Mouse (Mus musculus): Measurements from ENCODE around the gene Cdh22. TPM values are rescaled to one million over a fixed set of nuclear protein-coding genes. Genes with fewer than 3 reads are reported as not detected.

Cdh22 gene
- polyA plus RNA-seq, 1 experiment from 2014 or later = 0.90 TPM

- Histone ChIP-seq H3K4me2 (no peak overlapping the region), H3K9me3 (no peaks in the 10 kb centered on the region), H3K36me3 (no peaks in the 10 kb centered on the region), H3K27ac (no peak overlapping the region), H3K4me1 (replicated peaks) (peaks cover 29% of the 10 kb centered on the region), H3K4me3 (replicated peaks) (no peak overlapping the region), H3K27me3 (peaks cover 90% of the 10 kb centered on the region), H3K9ac (replicated peaks) (no peak overlapping the region)
- no peak for ATAC-seq (ENCODE audit: insufficient number of reproducible peaks, insufficient read depth, low FRiP score, low TSS enrichment, low read depth)
- 69% methylated on average over 6 of the region's 6 CpGs for WGBS
Measured at GRCm38 (mm10) chr2:165205486-165205885, 29.2 kb downstream of the Cdh22 start.

GRCm38 (mm10) chr2:165204931-165205330 lies 29.7 kb downstream of the Cdh22 start:
- no peaks in the 10 kb centered on the region for H3K9me3 ChIP-seq
- H3K27ac ChIP-seq = no peak overlapping the region
- 25% methylated on average over 7 of the region's 7 CpGs for WGBS

GRCm38 (mm10) chr2:165201761-165202751 lies 32.6 kb downstream of the Cdh22 start:
- Histone ChIP-seq H3K9ac (replicated peaks) (peak overlapping the region; percentile 52), H3K27me3 (peaks cover 93% of the 10 kb centered on the region), H3K9me3 (no peaks in the 10 kb centered on the region), H3K4me3 (replicated peaks) (peak overlapping the region; percentile 26), H3K36me3 (no peaks in the 10 kb centered on the region), H3K27ac (peak overlapping the region; percentile 73), H3K4me1 (replicated peaks) (peaks cover 32% of the 10 kb centered on the region), H3K4me2 (peak overlapping the region; percentile 59)
- 6% methylated on average over 28 of the region's 28 CpGs for WGBS
- ATAC-seq (ENCODE audit: insufficient number of reproducible peaks, insufficient read depth, low FRiP score, low TSS enrichment, low read depth) = peak; percentile 44; the same call in 1 of the 2 replicates

More at GRCm38 (mm10) chr2:165204931-165205330, 29.7 kb downstream of the Cdh22 start:
- H3K4me1 ChIP-seq (replicated peaks) = peaks cover 32% of the 10 kb centered on the region
- H3K36me3 ChIP-seq = no peaks in the 10 kb centered on the region
- no peak overlapping the region for H3K9ac ChIP-seq (replicated peaks)
- no peak overlapping the region for H3K4me2 ChIP-seq
- H3K27me3 ChIP-seq = peaks cover 90% of the 10 kb centered on the region
- H3K4me3 ChIP-seq (replicated peaks) = no peak overlapping the region
- ATAC-seq (ENCODE audit: insufficient number of reproducible peaks, insufficient read depth, low FRiP score, low TSS enrichment, low read depth) = no peak

GRCm38 (mm10) chr2:165197546-165197945 lies 37.1 kb downstream of the Cdh22 start:
- Histone ChIP-seq H3K9me3 (no peaks in the 10 kb centered on the region), H3K36me3 (no peaks in the 10 kb centered on the region), H3K4me3 (replicated peaks) (no peak overlapping the region), H3K27ac (no peak overlapping the region), H3K27me3 (peaks cover 86% of the 10 kb centered on the region), H3K4me2 (no peak overlapping the region), H3K9ac (replicated peaks) (no peak overlapping the region), H3K4me1 (replicated peaks) (peaks cover 46% of the 10 kb centered on the region)
- 60% methylated on average over 6 of the region's 6 CpGs for WGBS
- ATAC-seq (ENCODE audit: insufficient number of reproducible peaks, insufficient read depth, low FRiP score, low TSS enrichment, low read depth) = no peak

GRCm38 (mm10) chr2:165195411-165196182 lies 39.1 kb downstream of the Cdh22 start:
- peak overlapping the region; percentile 50; the same call in 1 of the 2 replicates for H3K27ac ChIP-seq
- peak overlapping the region; percentile 42 for H3K9ac ChIP-seq (replicated peaks)
- 3% methylated on average over 31 of the region's 32 CpGs for WGBS

GRCm38 (mm10) chr2:165191483-165191882 lies 43.2 kb downstream of the Cdh22 start:
- peaks cover 84% of the 10 kb centered on the region for H3K27me3 ChIP-seq
- no peak overlapping the region for H3K27ac ChIP-seq
- H3K9me3 ChIP-seq = no peaks in the 10 kb centered on the region
- no peak for ATAC-seq (ENCODE audit: insufficient number of reproducible peaks, insufficient read depth, low FRiP score, low TSS enrichment, low read depth)
- WGBS = 53% methylated on average over 7 of the region's 7 CpGs
- no peak overlapping the region for H3K4me3 ChIP-seq (replicated peaks)
- H3K36me3 ChIP-seq = no peaks in the 10 kb centered on the region
- no peak overlapping the region for H3K9ac ChIP-seq (replicated peaks)
- H3K4me2 ChIP-seq = no peak overlapping the region
- H3K4me1 ChIP-seq (replicated peaks) = peaks cover 16% of the 10 kb centered on the region

More at GRCm38 (mm10) chr2:165195411-165196182, 39.1 kb downstream of the Cdh22 start:
- Histone ChIP-seq H3K36me3 (no peaks in the 10 kb centered on the region), H3K4me1 (replicated peaks) (peaks cover 26% of the 10 kb centered on the region), H3K27me3 (peaks cover 81% of the 10 kb centered on the region), H3K9me3 (no peaks in the 10 kb centered on the region), H3K4me3 (replicated peaks) (peak overlapping the region; percentile 23), H3K4me2 (peak overlapping the region; percentile 57)
- peak; percentile 70; the same call in 1 of the 2 replicates for ATAC-seq (ENCODE audit: insufficient number of reproducible peaks, insufficient read depth, low FRiP score, low TSS enrichment, low read depth)

GRCm38 (mm10) chr2:165189546-165189945 lies 45.1 kb downstream of the Cdh22 start:
- WGBS = 62% methylated on average over 3 of the region's 3 CpGs
- no peak overlapping the region for H3K9ac ChIP-seq (replicated peaks)
- ATAC-seq (ENCODE audit: insufficient number of reproducible peaks, insufficient read depth, low FRiP score, low TSS enrichment, low read depth) = no peak
- H3K4me3 ChIP-seq (replicated peaks) = no peak overlapping the region
- H3K4me1 ChIP-seq (replicated peaks) = 0 out of 2 replicates have a peak, but pooled peaks cover under 1% of the 10 kb centered on the region
- peaks cover 76% of the 10 kb centered on the region for H3K27me3 ChIP-seq
- H3K9me3 ChIP-seq = no peaks in the 10 kb centered on the region
- no peaks in the 10 kb centered on the region for H3K36me3 ChIP-seq
- H3K4me2 ChIP-seq = no peak overlapping the region
- H3K27ac ChIP-seq = no peak overlapping the region

- Histone ChIP-seq H3K9me3 (no peaks in the 10 kb centered on the region), H3K27ac (no peak overlapping the region), H3K4me1 (replicated peaks) (peaks cover 18% of the 10 kb centered on the region), H3K36me3 (no peaks in the 10 kb centered on the region), H3K9ac (replicated peaks) (no peak overlapping the region), H3K4me2 (no peak overlapping the region), H3K27me3 (peaks cover 70% of the 10 kb centered on the region), H3K4me3 (replicated peaks) (no peak overlapping the region)
- ATAC-seq (ENCODE audit: insufficient number of reproducible peaks, insufficient read depth, low FRiP score, low TSS enrichment, low read depth) = no peak
- 78% methylated on average over 9 of the region's 9 CpGs for whole genome bisulfite sequencing
Measured at GRCm38 (mm10) chr2:165187648-165188380, 46.8 kb downstream of the Cdh22 start.

- peak overlapping the region; percentile 62; the same call in 1 of the 2 replicates for H3K27ac ChIP-seq
- peak overlapping the region; percentile 17; the same call in 1 of the 2 replicates for H3K4me2 ChIP-seq
- H3K27me3 ChIP-seq = peaks cover 78% of the 10 kb centered on the region
- H3K9ac ChIP-seq (replicated peaks) = no peak overlapping the region
- no peaks in the 10 kb centered on the region for H3K36me3 ChIP-seq
- no peak for ATAC-seq (ENCODE audit: insufficient number of reproducible peaks, insufficient read depth, low FRiP score, low TSS enrichment, low read depth)
- no peaks in the 10 kb centered on the region for H3K9me3 ChIP-seq
- no peak overlapping the region for H3K4me3 ChIP-seq (replicated peaks)
- H3K4me1 ChIP-seq (replicated peaks) = peaks cover 42% of the 10 kb centered on the region
- 39% methylated on average over 9 of the region's 9 CpGs for WGBS
Measured at GRCm38 (mm10) chr2:165184015-165184633, 50.5 kb downstream of the Cdh22 start.

Data from limb, embryonic 12.5 days (tissue).